Mouse (Mus musculus) megakaryocyte-erythroid progenitor cell, adult 5-6 weeks (primary cell): ENCODE results near the gene Pmepa1. TPM values are rescaled to one million over a fixed set of nuclear protein-coding genes. Genes with fewer than 3 reads are reported as not detected.

Experiments
- ATAC-seq: replicated peaks from 2 replicates; pipeline ENCODE4 v1.8.0; 2016; ENCODE audit warnings: mild to moderate bottlenecking, inconsistent platforms; ENCODE audit not compliant: severe bottlenecking, poor library complexity, low FRiP score, low TSS enrichment
- total RNA-seq, 2 experiments: library from RNA; stranded (forward) in 1 of 2; stranded (reverse) in 1 of 2; fragments of 200-1000, 215-1000 nt in 1 of 2; fragments of >200 nt in 1 of 2; fragmentation: Nextera tagmentation in 1 of 2; gene quantifications; 2 replicates each; pipeline ENCODE4 v1.2.3; 2014 to 2017

Pmepa1 gene
- total RNA-seq, 2 experiments from 2014 or later, result 0.52 TPM; not detected in 1

- no peak for ATAC-seq
These were observed 4.9 kb upstream of the Pmepa1 start for GRCm38 (mm10) chr2:173281021-173281937.

GRCm38 (mm10) chr2:173278846-173279580 lies 2.7 kb upstream of the Pmepa1 start:
- peak; percentile 47; the same call in 1 of the 2 replicates for ATAC-seq

- ATAC-seq, result no peak
These were observed 526 bp upstream of the Pmepa1 start for GRCm38 (mm10) chr2:173276859-173277258.

GRCm38 (mm10) chr2:173275343-173276201 lies 761 bp downstream of the Pmepa1 start:
- no peak for ATAC-seq

- no peak for ATAC-seq
These were observed 1.6 kb downstream of the Pmepa1 start for GRCm38 (mm10) chr2:173274428-173275342.

- ATAC-seq, result no peak
These were observed 2.4 kb downstream of the Pmepa1 start for GRCm38 (mm10) chr2:173273885-173274284.

GRCm38 (mm10) chr2:173272354-173272900 lies 3.9 kb downstream of the Pmepa1 start:
- no peak for ATAC-seq

- no peak for ATAC-seq
These were observed 4.8 kb downstream of the Pmepa1 start for GRCm38 (mm10) chr2:173271541-173271940.

GRCm38 (mm10) chr2:173270601-173271248 lies 5.6 kb downstream of the Pmepa1 start:
- no peak for ATAC-seq

- no peak for ATAC-seq
These were observed 6.1 kb downstream of the Pmepa1 start for GRCm38 (mm10) chr2:173270196-173270595.

- ATAC-seq, result no peak
These were observed 8.8 kb downstream of the Pmepa1 start for GRCm38 (mm10) chr2:173267562-173267961.

GRCm38 (mm10) chr2:173266349-173267112 lies 9.8 kb downstream of the Pmepa1 start:
- no peak for ATAC-seq

GRCm38 (mm10) chr2:173265468-173266265 lies 10.7 kb downstream of the Pmepa1 start:
- no peak for ATAC-seq

- ATAC-seq, result peak; percentile 59
These were observed 11.7 kb downstream of the Pmepa1 start for GRCm38 (mm10) chr2:173264467-173265128.

- no peak for ATAC-seq
These were observed 12.6 kb downstream of the Pmepa1 start for GRCm38 (mm10) chr2:173263636-173264330.
